In genomic region chr10:111543781-111544260, GRCm38 (mm10) we compare ENCODE assay signal across 9 mouse cellular contexts. TPM values are rescaled to one million over a fixed set of nuclear protein-coding genes. Genes with fewer than 3 reads are reported as not detected.
DNase-seq lines count a peak whose midpoint lies in the region; ATAC-seq and TF ChIP-seq lines count a peak whose summit lies in the region.
"Had no signal": no experiment of that assay in that cellular context is flagged by ENCODE, and none has a peak within 500 bp of the region (broad histone marks: within the 10 kb centered on the region; RNA-seq: fewer than 3 reads in every experiment).

No protein-coding gene starts in this region.

- H3K36me3 ChIP-seq in C2C12 (ENCODE audit: control insufficient read depth, insufficient read depth) = no peaks in the 10 kb centered on the region
- H3K36me3 ChIP-seq: embryonic facial prominence, embryonic 13.5 days had no signal

- H3K27me3 ChIP-seq in C2C12 (ENCODE audit: control insufficient read depth, insufficient read depth, insufficient read length) = no peaks in the 10 kb centered on the region
- H3K27me3 ChIP-seq: embryonic facial prominence, embryonic 13.5 days had no signal

- H3ac ChIP-seq in C2C12 (ENCODE audit: control insufficient read depth, insufficient read length, low read depth) = peak overlapping the region; percentile 9

- DNase-seq in NIH3T3 (ENCODE audit: low read depth) = peak; percentile 87
- DNase-seq in heart, adult 11 months = peak; percentile 96
- peak; percentile 68 to 80 for DNase-seq in kidney, adult 8-10 months
- peak; percentile 68 for DNase-seq in lung, postnatal 36 days
- DNase-seq in right cerebral cortex, postnatal 36 days (ENCODE audit: low spot score in 2 of 2) = no peak
- no peak for DNase-seq in cerebellum, adult 18-20 months

- no peaks in the 10 kb centered on the region for H3K79me3 ChIP-seq in C2C12 (ENCODE audit: low read depth)

- H3K79me2 ChIP-seq in C2C12 (ENCODE audit: control insufficient read depth, insufficient read depth) = no peaks in the 10 kb centered on the region

- no peak overlapping the region for H3K4me3 ChIP-seq in C2C12 (ENCODE audit: insufficient read depth, poor library complexity, severe bottlenecking)
- H3K4me3 ChIP-seq: embryonic facial prominence, embryonic 13.5 days had no signal

- no peak for ATAC-seq in erythroid progenitor cell, adult 5-6 weeks (replicated peaks; ENCODE audit: low FRiP score, poor library complexity, severe bottlenecking)

- TF ChIP-seq CTCF in C2C12 (IDR thresholded peaks at IDR 0.05; ENCODE audit: control insufficient read depth, insufficient read depth, insufficient read length) = no peak

TF ChIP-seq in C2C12, 6 proteins besides CTCF, POLR2A, EP300 and RAD21:
- TF ChIP-seq USF1 (IDR thresholded peaks at IDR 0.05; ENCODE audit: low read depth) (peak; percentile 31), MAX (IDR thresholded peaks at IDR 0.05) (peak; percentile 81), FOSL1 (IDR thresholded peaks at IDR 0.05; ENCODE audit: insufficient read depth, low read length, poor library complexity, severe bottlenecking) (peak; percentile 99), MYOD1 (IDR thresholded peaks at IDR 0.05; ENCODE audit: control insufficient read depth, insufficient read length, low read depth) (no peak)

RNA-seq across cellular contexts. Expression of gene Phlda1, which starts 37.7 kb away (rescaled TPM):
- 111 TPM for polyA plus RNA-seq in C2C12 (2012; fragmentation: generic; extraction: Trizol)
- total RNA-seq in erythroid progenitor cell, adult 5-6 weeks (2015; ENCODE audit: low replicate concordance) = 0.84 TPM in 1 of 2 replicates, not detected in the other
- total RNA-seq in erythroid progenitor cell, adult 5-6 weeks (2017; ENCODE audit: low replicate concordance) = 0.38 TPM in 1 of 2 replicates, not detected in the other

Comparison
In these comparisons a context has a peak if more than half of its experiments do, and no peak if none do; other contexts are left out.
1. DNase-seq: peak in NIH3T3 (single experiment), heart, adult 11 months (single experiment), kidney, adult 8-10 months (2 of 2) and lung, postnatal 36 days (single experiment); none in right cerebral cortex, postnatal 36 days (0 of 2) and cerebellum, adult 18-20 months (0 of 2).